Comparison of ENCODE assay signal across 19 mouse cellular contexts in the genomic region with DNA sequence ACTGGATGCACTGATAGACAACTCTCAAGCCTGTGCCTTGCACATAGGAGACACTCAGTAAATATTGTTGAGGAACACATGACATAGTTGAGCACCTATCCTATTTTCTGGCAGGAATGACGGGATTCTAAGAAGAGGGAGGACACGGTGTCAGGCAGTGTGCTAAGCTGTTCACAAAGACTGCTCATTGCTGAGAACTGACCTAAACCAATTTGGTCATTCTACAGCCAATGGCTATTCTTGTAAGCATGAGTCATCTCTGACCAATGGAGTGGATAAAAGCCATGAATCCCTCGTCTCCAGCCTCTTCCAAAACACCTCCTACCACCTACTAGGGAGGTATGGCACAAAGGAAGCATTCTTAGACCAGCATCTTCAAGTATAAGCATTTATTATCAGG.
DNase-seq lines count a peak whose midpoint lies in the region; ATAC-seq and TF ChIP-seq lines count a peak whose summit lies in the region.
"Had no signal": no experiment of that assay in that cellular context is flagged by ENCODE, and none has a peak within 500 bp of the region (broad histone marks: within the 10 kb centered on the region; RNA-seq: fewer than 3 reads in every experiment).

No protein-coding gene starts in this region.

- CTCF ChIA-PET in Patski (lab: Charles Lee), result no interaction called here

- peak; percentile 57 for DNase-seq in Muller cell, postnatal 12 days (ENCODE audit: inconsistent ontology term)
- peak; percentile 33 for DNase-seq in Patski (ENCODE audit: low read depth, low spot score)
- DNase-seq in urinary bladder, adult 2 months (ENCODE audit: low spot score), result no peak
- no peak for DNase-seq in heart, adult 11 months
- DNase-seq: adrenal gland, adult 2 months; adrenal gland, adult 8-10 months; adrenal gland, postnatal 10 days; adrenal gland, postnatal 14 days; adrenal gland, postnatal 25 days; adrenal gland, postnatal 36 days; B cell, adult 2 months; cerebellum, adult 11 months; cerebellum, adult 11-12 months; cerebellum, adult 18-20 months; cerebellum, adult 2 months; cerebellum, adult 8-10 months had no signal

- in situ Hi-C loops in Patski (cut with MboI; ENCODE audit: low pct_unique_long_range_greater_than_20kb), result no loop called here

- peak; percentile 58 for ATAC-seq in Patski
- ATAC-seq: activated CD4-positive, CD25-positive, alpha-beta regulatory T cell, adult 4 months; CD4-positive, CD25-positive, alpha-beta regulatory T cell, adult 4 months had no signal

- no peak for TF ChIP-seq CTCF in Patski (IDR thresholded peaks at IDR 0.05)

- POLR2A ChIA-PET in Patski (lab: Charles Lee), result interaction anchor here (0.6 kb wide), 1 partner anchor 12 kb away, joined by 3 read pairs; no protein-coding TSS in a partner anchor

- no peaks in the 10 kb centered on the region for H3K27me3 ChIP-seq in Patski
- H3K27me3 ChIP-seq: CH12.LX had no signal

Comparison
In these comparisons a context has a peak if more than half of its experiments do, and no peak if none do; other contexts are left out.
1. DNase-seq: peak in Muller cell, postnatal 12 days (single experiment) and Patski (single experiment); none in urinary bladder, adult 2 months (single experiment) and heart, adult 11 months (single experiment).